In genomic region chr12:71577349-71577748, GRCm38 (mm10) we compare ENCODE assay signal across 8 mouse cellular contexts.
DNase-seq lines count a peak whose midpoint lies in the region; ATAC-seq and TF ChIP-seq lines count a peak whose summit lies in the region.

No protein-coding gene starts in this region.

- no peak for TF ChIP-seq EP300 in lung, postnatal 0 days (IDR thresholded peaks at IDR 0.05)

- ATAC-seq in granulocyte monocyte progenitor cell, adult 5-6 weeks (replicated peaks; ENCODE audit: poor library complexity, severe bottlenecking), result peak; percentile 59
- peak; percentile 87 for ATAC-seq in kidney, embryonic 14.5 days (ENCODE audit: low FRiP score, low TSS enrichment)
- peak; percentile 74 for ATAC-seq in lung, postnatal 0 days
- peak; percentile 86 for ATAC-seq in stomach, embryonic 15.5 days (ENCODE audit: insufficient read depth, low FRiP score, low read depth)

- no peak overlapping the region for H3K27ac ChIP-seq in cerebellum, adult 2 months (ENCODE audit: insufficient read depth, low read length)
- H3K27ac ChIP-seq in kidney, embryonic 14.5 days (ENCODE audit: low read depth, low read length), result no peak overlapping the region
- H3K27ac ChIP-seq in lung, postnatal 0 days (ENCODE audit: low read length), result no peak overlapping the region
- no peak overlapping the region for H3K27ac ChIP-seq in stomach, embryonic 15.5 days

- H3K4me1 ChIP-seq in cerebellum, adult 2 months (ENCODE audit: control insufficient read depth, insufficient read depth, low read length), result no peaks in the 10 kb centered on the region
- peaks cover 23% of the 10 kb centered on the region for H3K4me1 ChIP-seq in kidney, embryonic 14.5 days (ENCODE audit: control insufficient read depth, insufficient read depth, low read length)
- no peaks in the 10 kb centered on the region for H3K4me1 ChIP-seq in lung, postnatal 0 days (ENCODE audit: insufficient read depth, low read depth, low read length)
- H3K4me1 ChIP-seq in stomach, embryonic 15.5 days, result peaks cover 8% of the 10 kb centered on the region; the same call in 1 of the 2 replicates

- peak; percentile 32; the same call in 1 of the 2 replicates for TF ChIP-seq CTCF in cerebellum, adult 2 months (IDR thresholded peaks at IDR 0.05; ENCODE audit: borderline replicate concordance, insufficient read depth, low read depth, low read length)
- peak; percentile 56 for TF ChIP-seq CTCF in lung, postnatal 0 days (IDR thresholded peaks at IDR 0.05)

- WGBS in cerebellum, adult 2 months, result 20% methylated on average over 9 of the region's 9 CpGs
- 2% methylated on average over 9 of the region's 9 CpGs for WGBS in kidney, embryonic 14.5 days
- 8% methylated on average over 9 of the region's 9 CpGs for WGBS in lung, postnatal 0 days
- 6% methylated on average over 9 of the region's 9 CpGs for WGBS in stomach, embryonic 15.5 days

- no peaks in the 10 kb centered on the region; the same call in 1 of the 2 replicates for H3K27me3 ChIP-seq in cerebellum, adult 2 months (ENCODE audit: control insufficient read depth, insufficient read depth, low read length)
- no peaks in the 10 kb centered on the region for H3K27me3 ChIP-seq in kidney, embryonic 14.5 days (ENCODE audit: control insufficient read depth, insufficient read depth, low read length)
- H3K27me3 ChIP-seq in lung, postnatal 0 days (replicated peaks; ENCODE audit: insufficient read depth, low read length), result no peaks in the 10 kb centered on the region
- no peaks in the 10 kb centered on the region for H3K27me3 ChIP-seq in stomach, embryonic 15.5 days (replicated peaks)

- H3K9ac ChIP-seq in kidney, embryonic 14.5 days (ENCODE audit: low read depth, low read length), result no peak overlapping the region
- no peak overlapping the region for H3K9ac ChIP-seq in lung, postnatal 0 days (replicated peaks; ENCODE audit: low read depth)
- H3K9ac ChIP-seq in stomach, embryonic 15.5 days, result no peak overlapping the region

- no peaks in the 10 kb centered on the region for H3K9me3 ChIP-seq in kidney, embryonic 14.5 days (ENCODE audit: control insufficient read depth, low read length)
- H3K9me3 ChIP-seq in lung, postnatal 0 days (ENCODE audit: low read length), result no peaks in the 10 kb centered on the region
- H3K9me3 ChIP-seq in stomach, embryonic 15.5 days, result no peaks in the 10 kb centered on the region

- peak; percentile 10 for DNase-seq in ovary, postnatal 14 days (ENCODE audit: low spot score)
- no peak for DNase-seq in ovary, adult 18-20 months (ENCODE audit: low spot score)
- peak; percentile 10 to 19 for DNase-seq in cerebellum, adult 2 months
- peak; percentile 70 for DNase-seq in lung, postnatal 0 days (ENCODE audit: low spot score)
- DNase-seq in layer of hippocampus, adult 9-10 months (ENCODE audit: low spot score), result no peak

- H3K4me2 ChIP-seq in kidney, embryonic 14.5 days (replicated peaks; ENCODE audit: low read depth, low read length), result peak overlapping the region; percentile 38
- H3K4me2 ChIP-seq in lung, postnatal 0 days (replicated peaks; ENCODE audit: low read depth, low read length), result peak overlapping the region; percentile 39
- H3K4me2 ChIP-seq in stomach, embryonic 15.5 days, result peak overlapping the region; percentile 59

- no peaks in the 10 kb centered on the region for H3K36me3 ChIP-seq in kidney, embryonic 14.5 days (ENCODE audit: control insufficient read depth, insufficient read depth, low read length)
- H3K36me3 ChIP-seq in lung, postnatal 0 days (ENCODE audit: insufficient read depth, low read length), result no peaks in the 10 kb centered on the region
- H3K36me3 ChIP-seq in stomach, embryonic 15.5 days, result no peaks in the 10 kb centered on the region

- TF ChIP-seq POLR2A in cerebellum, adult 2 months (IDR thresholded peaks at IDR 0.05; ENCODE audit: borderline replicate concordance, insufficient read depth, low read length), result no peak

- peak overlapping the region; percentile 29 for H3K4me3 ChIP-seq in cerebellum, adult 2 months (replicated peaks; ENCODE audit: insufficient read depth, low read depth, low read length)
- H3K4me3 ChIP-seq in kidney, embryonic 14.5 days (ENCODE audit: low read length), result peak overlapping the region; percentile 12; the same call in 1 of the 2 replicates
- peak overlapping the region; percentile 5; the same call in 1 of the 2 replicates for H3K4me3 ChIP-seq in lung, postnatal 0 days (ENCODE audit: low read depth, low read length)
- peak overlapping the region; percentile 26 for H3K4me3 ChIP-seq in stomach, embryonic 15.5 days (replicated peaks)

Comparison
In these comparisons a context has a peak if more than half of its experiments do, and no peak if none do; other contexts are left out.
1. DNase-seq: peak in ovary, postnatal 14 days (single experiment), cerebellum, adult 2 months (2 of 2) and lung, postnatal 0 days (single experiment); none in ovary, adult 18-20 months (single experiment) and layer of hippocampus, adult 9-10 months (single experiment).
2. Peak in every context shown above with its lines, with median percentiles within 50 percentile points of each other: H3K4me3 ChIP-seq, ATAC-seq and H3K4me2 ChIP-seq.